Mouse (Mus musculus): ENCODE measurements at regions not wholly inside any gene's neighbourhood (a gene's known extent, or its start where the extent isn't known, plus 50 kb on each side); places are given as distances from the start of the nearest gene placed in this dataset.

DNA sequence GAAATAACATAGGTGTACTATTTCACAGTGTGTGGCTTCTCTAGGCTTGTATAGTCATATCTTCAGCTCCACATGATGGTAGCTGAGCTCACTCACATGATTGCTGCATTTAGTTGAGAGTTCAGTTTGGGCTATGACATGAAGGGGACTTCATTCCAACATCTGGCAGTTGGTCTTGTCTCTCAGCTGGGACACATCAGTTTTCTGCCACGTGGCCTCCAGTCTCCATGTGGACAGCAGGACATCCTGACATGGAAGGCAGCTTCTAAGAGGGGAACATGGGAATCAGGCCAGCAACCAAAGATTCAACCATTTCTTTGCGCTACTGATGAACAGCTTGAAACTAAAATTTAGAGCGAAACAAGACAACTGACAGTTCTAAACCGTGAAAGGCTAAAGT lies 121.2 kb upstream of the Slc44a1 start:
- ATAC-seq, result no peak

DNA sequence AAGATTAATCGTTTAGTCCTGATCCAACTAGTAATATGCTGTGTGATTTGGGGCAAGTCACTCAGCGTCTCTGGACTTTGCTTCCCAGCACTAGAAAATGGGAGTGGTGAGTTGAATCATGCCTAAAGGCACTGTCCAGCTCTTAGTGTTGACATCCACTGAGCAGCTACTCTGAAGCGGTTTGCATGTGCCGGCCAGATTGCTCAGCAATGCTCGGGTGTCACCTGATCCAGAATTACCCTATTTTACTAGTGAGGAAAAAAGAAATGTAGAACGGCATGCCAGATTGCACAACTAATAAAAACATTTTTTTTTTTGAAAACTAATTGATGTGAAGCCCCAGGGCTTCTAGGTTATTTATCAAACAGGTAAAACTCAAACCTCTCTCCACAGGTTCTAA lies 122.0 kb upstream of the Slc44a1 start:
- no peak for ATAC-seq

GRCm38 (mm10) chr4:53317453-53317824 lies 122.8 kb upstream of the Slc44a1 start:
- no peak for ATAC-seq

- ATAC-seq, result peak; percentile 17
Observed at GRCm38 (mm10) chr4:53316796-53317452, 123.3 kb upstream of the Slc44a1 start.

- ATAC-seq, result no peak
Observed at GRCm38 (mm10) chr4:53315876-53316762, 124.1 kb upstream of the Slc44a1 start.

- no peak for ATAC-seq
Observed at GRCm38 (mm10) chr4:53315121-53315875, 124.9 kb upstream of the Slc44a1 start.

DNA sequence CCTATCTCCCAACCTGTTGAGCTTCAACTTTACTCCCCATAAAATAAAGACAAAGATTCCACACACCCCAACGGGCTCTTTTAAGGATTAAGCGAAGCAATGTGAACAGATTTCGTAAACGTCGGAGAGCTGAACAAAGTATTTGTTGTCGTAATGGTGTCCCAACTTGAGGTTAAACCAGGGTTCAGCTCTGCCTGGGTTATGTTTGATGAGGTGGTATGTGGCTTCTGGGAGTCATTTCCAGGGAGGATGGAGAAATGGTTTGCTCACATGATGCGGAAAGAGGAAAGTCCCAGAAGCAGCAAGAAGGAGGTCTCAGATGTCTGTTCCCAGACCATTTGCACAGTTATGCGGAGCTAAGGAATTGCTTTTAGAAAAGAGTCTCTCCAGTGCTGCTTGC lies 126.1 kb upstream of the Slc44a1 start:
- no peak for ATAC-seq

- no peak for ATAC-seq
Observed at GRCm38 (mm10) chr4:53307121-53307520, 133.1 kb upstream of the Slc44a1 start.

GRCm38 (mm10) chr4:53304782-53305385 lies 135.3 kb upstream of the Slc44a1 start:
- ATAC-seq, result no peak

DNA sequence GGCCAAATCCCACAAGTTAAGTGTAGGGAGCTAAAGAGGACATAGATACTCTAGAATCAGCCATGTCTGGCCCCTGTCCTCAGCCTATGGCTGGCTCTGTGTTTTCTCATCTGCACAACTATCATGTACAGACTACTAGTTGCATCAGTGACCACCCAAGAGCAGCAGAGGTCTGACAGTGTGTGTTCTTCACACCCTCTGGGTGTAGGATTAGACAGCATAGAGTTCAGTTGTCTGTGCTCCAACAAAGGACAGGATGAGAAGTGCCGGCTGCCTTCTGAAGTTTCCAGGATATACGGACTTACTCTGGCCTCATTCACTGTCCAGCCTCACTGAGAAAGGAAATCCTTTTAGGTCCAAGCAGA lies 135.9 kb upstream of the Slc44a1 start:
- ATAC-seq, result no peak

- ATAC-seq, result no peak
Observed at GRCm38 (mm10) chr4:53303621-53304289, 136.5 kb upstream of the Slc44a1 start.

GRCm38 (mm10) chr4:53297975-53298374 lies 138.3 kb upstream of the Abca1 start:
- no peak for ATAC-seq

DNA sequence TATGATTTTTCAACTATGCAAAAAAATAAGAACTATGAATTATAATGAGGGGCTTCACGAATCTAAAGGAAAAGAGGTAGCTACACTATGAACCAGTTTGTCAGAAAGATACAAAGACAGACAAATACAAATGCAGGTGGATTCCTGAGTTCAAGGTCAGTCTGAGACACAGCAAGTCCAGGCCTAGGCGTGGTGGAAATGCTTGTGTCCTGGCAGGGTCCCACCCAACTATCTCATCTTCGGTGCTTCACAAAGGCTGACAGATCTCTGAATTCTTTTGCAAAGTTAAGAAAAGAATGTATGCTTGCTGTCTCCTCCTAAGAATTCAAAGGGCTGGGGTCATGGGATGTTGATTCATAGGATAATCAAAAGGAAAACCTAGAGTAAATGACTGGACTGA lies 132.9 kb upstream of the Abca1 start:
- no peak for ATAC-seq

- ATAC-seq, result peak; percentile 58
Observed at GRCm38 (mm10) chr4:53277741-53278525, 118.2 kb upstream of the Abca1 start.

GRCm38 (mm10) chr4:53270433-53270832 lies 110.7 kb upstream of the Abca1 start:
- ATAC-seq, result no peak

GRCm38 (mm10) chr4:53269999-53270398 lies 110.3 kb upstream of the Abca1 start:
- ATAC-seq, result no peak

- ATAC-seq, result no peak
Observed at GRCm38 (mm10) chr4:53269251-53269842, 109.7 kb upstream of the Abca1 start.

DNA sequence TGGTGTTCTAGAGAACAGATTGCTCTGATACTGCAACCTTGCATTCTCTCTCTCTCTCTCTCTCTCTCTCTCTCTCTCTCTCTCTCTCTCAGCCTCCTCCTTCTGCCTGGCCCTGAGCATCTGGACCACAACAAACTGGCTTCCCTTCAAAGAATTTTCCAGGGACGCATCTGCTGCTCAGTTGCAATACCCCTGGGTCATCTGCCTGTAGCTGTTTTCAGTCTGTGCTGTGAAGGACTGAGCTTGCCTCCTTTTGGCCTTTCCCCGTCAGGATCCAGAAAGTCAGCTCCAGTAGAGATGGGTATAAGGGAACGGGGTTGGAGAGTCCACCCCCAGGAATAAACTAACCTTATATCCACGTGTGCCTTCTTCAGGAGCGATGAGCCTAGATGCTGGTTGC lies 105.2 kb upstream of the Abca1 start:
- ATAC-seq, result no peak

GRCm38 (mm10) chr4:53264501-53264900 lies 104.8 kb upstream of the Abca1 start:
- no peak for ATAC-seq

GRCm38 (mm10) chr4:53263776-53264175 lies 104.1 kb upstream of the Abca1 start:
- no peak for ATAC-seq

DNA sequence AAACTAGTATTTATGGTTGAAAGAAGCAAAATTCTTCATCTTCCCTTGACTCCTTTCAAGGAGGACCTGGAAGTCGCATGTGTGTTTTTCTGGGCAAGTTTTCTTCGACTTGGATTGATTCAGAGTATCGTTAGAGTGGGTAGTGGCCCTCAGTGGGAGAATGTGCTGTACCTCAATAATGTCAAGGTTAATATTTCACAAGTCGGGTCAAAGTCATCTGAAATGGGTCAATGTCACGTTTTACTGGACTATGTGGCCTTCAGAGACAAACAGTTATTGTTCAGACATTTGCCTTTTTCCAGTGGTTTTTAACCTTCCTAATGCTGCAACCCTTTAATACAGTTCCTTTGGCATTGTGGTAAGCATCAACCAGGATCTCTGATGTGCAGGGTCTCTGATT lies 102.8 kb upstream of the Abca1 start:
- no peak for ATAC-seq
